Mouse (Mus musculus): ENCODE results near the gene Man2a1.

Man2a1 gene

DNA sequence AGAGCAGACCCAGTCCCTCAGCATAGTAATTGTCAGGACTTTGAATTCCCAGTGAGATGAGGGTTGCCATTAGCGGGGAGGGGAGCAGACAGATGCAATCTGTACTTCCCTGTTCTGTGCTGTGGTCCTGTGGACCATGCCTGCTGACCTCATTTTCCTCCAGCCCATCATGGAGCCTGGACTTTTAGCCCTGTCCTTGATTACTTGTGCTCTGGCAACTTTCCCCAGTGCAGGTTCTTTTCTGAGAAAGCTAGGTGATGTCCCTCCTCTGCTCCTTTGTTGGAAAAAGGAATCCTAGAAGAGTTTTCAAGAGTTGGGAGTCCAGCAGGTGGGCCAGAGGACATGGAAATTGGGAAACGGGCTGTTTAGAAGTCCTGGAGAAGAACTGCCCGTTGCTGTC, 40.8 kb downstream of the Man2a1 start:
- no peak for DNase-seq

DNA sequence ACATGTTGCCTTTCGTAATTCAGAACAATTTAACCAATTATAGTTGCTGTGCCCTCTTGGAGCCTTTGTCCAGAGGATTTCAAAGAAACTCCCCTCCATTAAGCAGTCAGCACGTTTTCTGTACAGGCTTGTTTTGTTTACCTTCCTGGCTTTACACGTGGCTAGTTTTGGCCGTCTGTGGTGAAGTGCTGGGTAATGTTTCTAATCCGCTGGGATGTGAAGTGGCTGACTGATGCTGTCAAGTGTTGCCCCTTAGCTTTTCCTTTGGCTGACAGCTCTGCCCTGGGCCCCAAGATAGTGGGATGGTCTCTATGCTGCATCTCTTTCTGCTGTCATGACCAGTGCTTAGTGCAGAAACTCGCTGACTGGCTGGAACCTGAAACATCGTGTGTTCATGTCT, 43.1 kb downstream of the Man2a1 start:
- DNase-seq, result no peak

DNA sequence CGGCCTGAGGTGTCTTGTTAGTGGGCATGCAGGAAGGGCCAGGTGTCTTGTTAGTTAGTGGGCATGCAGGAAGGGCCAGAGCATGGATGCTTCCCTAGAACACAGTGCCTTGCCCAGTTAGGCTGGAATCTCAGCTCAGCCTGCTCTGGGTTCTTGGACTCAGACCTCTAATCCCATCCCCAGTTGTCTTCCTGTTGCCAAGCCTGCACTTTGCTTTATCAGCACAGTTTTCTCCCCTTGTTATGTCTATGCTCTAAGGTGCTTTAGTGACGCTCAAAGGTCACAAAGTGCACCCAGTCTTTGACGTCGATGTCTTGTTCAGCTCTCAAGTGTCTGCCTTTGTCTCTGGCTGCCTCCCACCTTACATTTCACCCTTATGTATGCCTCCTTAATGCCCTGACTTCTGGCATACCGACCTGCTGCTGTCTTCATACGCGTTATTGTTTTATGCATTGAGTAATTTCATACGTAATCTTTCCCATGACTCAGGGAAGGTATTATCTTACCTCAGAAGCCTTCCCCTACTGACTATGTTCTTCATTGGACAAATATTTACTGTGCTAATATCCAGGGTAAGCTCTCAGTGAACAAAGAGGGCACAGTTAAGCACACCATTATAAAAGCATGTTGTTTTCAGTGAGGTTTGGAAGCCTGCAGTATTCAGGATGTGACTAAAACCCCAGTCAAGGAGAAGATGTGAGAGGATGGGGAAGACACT, 44.5 kb downstream of the Man2a1 start:
- DNase-seq, result no peak

DNA sequence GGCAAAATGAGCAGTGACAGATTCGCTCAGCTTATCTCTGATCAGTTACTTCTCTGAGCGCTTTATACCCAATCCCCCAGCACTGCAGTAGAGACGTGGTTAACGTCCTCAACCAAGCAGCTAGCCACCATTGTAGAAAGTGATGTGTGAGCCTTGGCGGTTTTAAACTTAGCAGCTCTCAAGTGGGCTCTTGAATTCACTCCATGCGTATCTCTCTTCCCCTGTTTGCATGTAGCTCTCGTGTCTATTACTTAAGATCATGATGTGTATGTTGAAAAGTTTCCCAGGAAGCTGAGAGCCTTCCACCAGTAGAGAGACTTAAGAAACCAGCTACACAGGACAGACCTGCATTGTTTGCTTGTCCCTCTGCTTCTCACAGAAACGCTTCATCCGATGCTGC, 46.9 kb downstream of the Man2a1 start:
- DNase-seq, result no peak

DNA sequence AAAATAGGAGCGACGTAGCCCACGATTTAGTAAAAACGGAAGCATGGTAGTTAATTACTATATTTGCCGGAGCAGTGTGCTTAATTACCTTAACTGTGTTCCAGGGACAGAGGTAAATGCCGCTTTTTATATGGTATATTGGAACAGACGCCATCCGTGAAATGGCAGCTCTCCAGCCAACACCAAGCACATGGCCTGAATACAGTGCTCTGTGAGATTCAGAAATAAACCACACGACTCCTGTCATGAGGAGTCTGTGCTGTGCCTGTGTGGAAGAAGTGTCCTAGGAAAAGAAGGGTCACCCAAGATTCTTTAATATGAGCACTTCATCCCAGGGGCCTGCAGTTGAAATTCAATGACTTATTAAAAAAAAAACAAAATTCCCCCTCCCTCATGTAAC, 50.2 kb downstream of the Man2a1 start:
- no peak for DNase-seq

DNA sequence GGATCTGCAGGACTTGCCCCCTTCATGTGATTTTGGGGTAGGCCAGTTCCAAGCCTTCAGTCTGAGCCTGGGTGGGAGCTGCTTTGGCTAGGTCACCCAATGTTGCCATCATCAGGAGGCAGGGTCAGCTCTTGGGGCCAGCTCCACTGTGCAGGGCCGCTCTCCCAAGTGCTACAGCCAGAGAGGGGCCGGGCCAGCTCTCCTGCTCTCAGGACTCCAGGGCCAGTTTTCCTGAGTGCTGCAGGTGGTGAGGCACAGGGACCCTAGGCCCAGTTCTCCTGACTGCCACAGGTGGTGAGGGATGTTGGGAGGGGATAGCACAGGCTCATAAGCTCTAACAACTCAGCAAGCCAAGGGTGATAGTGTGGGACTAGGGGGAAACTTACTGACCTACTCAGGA, 53.1 kb downstream of the Man2a1 start:
- DNase-seq, result no peak

DNA sequence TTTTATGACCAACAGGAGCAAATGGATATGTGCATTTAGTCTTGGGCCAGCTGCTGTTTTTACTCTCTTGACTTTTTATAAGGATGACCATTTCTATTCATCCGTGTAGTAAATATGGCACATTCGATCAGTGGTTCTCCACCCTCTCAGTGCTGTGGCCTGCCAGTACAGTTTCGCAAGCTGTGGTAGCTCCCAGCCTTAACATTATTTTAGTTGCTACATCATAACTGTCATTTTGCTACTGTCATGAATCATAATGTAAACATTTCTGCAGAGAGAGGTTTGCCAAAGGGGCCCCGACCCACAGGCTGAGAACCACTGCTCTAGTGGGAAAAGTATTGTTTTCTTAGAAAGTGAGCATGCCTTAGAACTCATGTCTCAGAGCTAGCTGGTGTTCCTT, 59.1 kb downstream of the Man2a1 start:
- DNase-seq, result no peak

DNA sequence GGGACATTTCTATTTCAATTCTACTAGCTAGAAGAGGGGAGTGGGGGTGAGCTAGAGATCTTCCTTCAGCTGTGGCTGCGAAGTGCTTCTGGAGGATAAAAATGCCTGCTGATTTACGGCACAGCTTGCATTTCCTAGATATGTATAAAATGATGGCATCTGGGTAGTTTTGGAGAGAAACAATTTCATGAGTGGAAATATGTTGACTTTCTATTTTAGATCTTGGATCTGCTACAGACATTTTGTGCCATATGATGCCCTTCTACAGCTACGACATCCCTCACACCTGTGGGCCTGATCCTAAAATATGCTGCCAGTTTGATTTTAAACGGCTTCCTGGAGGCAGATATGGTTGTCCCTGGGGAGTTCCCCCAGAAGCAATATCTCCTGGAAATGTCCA, 66.0 kb downstream of the Man2a1 start:
- DNase-seq, result no peak

DNA sequence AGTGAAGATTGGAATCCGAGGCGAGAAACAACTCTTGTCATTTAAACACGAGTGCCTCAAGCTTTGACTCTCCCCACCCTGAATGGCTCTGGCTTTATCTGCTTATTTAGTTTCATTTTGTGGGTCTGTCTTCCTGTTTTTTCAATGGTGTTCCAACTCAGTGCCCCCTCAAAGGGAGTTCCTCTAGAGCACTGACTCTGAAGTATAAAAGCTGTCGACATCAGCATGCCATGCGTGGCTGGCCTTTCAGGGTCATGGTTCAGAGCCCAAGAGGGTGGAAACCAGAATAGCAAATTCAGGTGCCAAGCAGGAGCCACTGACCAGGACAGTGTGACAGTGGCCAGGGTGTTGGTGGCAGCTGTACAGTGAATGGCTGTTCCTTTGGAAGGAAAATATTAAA, 68.0 kb downstream of the Man2a1 start:
- no peak for DNase-seq

DNA sequence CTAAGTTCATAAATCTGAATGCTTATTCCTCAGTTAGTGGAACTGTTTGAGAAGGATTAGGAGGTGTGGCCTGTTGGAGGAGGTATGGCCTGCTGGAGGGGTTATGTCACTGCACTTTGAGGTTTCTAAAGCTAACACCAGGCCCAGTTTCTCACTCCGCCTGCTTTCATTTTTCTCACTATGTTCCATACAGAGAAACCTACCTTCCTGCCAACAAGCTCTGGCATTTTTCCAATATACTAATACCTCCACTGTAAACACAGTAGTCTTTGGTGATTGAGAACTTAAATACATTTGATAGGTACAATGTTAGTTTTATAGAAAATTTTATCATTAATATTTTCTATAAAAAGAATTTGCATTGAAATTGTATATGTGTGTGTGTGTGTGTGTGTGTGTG, 73.9 kb downstream of the Man2a1 start:
- DNase-seq, result no peak

DNA sequence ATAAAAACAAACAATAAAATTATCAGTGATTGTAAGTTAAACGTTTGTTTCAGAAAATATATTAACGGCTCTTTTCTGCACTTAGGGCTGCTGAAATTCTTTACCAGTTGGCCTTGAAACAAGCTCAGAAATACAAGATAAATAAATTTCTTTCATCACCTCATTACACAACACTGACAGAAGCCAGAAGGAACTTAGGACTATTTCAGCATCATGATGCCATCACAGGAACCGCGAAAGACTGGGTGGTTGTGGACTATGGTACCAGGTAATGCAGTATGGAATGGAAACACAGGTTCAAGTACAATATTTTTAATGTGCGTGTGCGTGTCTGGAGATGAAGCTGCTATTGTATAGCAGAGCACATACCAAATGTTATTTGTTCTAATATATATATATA, 74.4 kb downstream of the Man2a1 start:
- DNase-seq, result no peak

DNA sequence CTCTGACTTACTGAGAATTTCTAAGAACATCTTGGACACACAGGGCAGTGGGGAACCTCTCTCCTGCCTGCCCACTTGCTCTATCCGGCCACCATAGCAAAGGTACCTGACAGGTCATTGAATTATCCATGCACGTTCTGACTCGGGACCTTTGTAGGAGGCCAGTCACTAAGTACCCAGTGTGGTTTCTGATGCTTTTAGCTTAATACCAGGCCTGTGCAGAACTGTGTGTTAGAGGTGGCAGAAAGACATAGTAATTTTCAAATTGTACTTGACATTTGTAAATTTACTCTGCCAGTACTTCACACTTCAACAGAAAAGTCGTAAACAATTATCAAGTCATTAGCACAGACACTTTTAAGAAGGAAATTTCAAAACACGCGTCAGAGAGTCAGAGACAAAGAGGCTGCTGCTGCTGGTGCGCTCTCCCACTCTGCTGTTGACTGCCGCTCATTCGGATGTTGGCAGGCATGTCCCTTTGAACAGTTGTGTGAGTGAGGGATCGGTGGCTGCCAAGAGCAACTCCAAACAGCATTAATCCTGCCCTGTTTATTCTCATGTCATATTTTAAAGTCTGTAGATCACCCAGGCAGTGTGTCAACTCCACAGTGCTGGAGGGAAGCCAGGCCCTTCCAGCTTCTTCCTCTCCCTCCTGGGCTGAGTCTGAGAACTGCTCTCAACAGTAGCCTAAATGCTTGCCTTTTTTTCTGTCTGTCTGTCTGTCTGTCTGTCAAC, 76.4 kb downstream of the Man2a1 start:
- peak; percentile 22 for DNase-seq

DNA sequence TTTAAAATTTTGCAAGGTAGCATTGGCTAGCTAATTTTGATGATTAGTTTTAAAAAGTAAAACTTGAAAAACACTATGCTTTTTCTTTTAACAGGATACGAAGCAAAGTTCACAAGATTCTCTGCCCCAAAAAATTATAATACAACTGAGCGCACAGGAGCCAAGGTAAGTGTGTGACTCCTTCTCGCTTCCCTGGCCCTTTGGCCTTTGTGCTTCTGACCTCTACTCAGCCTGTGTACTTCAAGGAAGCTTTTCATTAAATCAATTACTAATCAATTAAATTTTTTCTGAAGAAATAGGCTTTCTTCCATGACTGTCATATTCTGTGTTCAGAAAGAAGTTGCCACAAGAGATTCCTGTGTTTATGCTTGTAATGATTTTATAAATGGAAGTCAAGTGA, 80.9 kb downstream of the Man2a1 start:
- DNase-seq, result no peak

DNA sequence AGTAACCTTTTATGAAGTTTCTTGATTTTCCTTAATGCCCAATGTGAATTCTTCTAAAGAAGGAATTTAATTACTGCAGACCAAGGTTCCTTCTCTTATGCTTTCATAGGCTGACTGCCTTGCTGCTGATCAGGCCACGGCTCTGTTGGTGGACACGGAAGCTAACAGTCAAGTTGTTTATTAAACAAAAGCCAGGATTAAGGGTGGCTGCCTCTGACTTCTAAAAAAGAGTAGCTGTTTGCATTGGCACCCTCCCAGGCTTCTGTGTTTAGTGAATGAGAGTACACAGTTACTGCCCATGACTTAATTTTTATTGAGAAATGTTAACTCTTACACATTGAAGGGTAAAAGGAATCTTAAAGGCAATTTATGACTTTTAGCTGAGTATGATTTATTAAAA, 81.4 kb downstream of the Man2a1 start:
- no peak for DNase-seq

DNA sequence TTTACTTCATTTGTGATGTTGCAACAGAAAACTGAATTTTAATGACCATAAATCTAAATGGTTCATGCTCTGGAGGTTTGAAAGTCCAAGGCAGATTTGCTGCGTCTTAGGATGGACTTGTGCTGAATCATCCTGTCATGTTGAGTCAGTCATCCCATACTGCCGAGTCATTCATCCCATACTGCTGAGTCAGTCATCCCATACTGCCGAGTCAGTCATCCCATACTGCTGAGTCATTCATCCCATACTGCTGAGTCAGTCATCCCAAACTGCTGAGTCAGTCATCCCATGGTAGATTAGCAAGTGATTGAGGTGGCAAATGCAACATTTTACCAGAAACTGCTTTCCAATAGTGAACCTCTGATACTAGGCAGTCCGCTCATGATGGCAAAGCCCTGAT, 83.6 kb downstream of the Man2a1 start:
- DNase-seq, result no peak

DNA sequence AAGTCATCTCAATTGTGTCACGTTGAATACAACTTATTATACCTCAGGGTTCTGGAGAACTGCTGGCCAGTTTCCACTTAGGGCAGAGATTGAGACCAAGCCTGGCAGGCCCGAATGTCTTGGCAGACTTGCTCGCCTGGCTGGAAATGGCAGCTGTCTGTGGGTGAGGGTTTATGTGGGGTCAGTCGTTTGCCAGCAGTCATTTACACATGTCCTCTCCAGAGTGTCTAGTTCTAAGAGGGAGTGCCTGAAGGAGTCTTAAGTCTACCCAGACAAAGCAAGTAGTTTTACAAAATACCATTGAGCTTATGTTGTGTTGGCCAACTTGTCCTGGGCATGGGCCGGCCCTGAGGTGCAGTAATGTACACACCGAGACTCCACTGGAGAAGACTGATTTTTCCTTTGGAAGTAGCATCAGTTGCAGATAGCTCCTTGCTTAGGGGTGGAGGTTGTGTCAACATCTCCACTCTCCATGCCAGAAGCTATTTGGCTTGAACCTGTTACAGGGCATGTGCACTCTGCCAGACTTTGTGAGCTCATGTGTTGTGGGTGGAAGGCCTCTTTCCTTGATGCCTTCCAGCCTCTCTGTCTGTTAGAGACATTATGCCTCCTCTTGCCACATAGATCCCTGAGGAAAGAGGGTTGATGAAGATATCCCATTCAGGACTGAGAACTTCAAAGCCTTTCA, 84.8 kb downstream of the Man2a1 start:
- no peak for DNase-seq

DNA sequence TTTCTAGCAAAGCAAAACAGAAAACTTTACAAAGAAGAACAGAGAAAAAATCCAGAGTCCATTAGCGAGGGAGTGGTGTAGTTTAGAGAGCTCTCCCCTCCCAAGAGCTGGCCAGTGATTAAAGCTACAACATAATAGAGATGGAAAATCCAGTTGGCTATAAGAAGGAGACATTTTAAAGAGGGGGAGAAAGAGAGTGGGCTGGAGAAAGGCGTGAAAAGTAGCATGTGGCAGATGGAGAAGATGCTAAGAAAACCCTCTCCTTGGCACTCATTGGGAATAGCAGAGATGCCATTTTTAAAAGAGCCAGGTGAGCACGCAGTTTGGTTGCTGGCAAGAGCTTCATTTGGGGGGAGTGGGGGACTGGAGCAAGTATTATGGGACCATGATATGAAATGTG, 89.1 kb downstream of the Man2a1 start:
- DNase-seq, result no peak

DNA sequence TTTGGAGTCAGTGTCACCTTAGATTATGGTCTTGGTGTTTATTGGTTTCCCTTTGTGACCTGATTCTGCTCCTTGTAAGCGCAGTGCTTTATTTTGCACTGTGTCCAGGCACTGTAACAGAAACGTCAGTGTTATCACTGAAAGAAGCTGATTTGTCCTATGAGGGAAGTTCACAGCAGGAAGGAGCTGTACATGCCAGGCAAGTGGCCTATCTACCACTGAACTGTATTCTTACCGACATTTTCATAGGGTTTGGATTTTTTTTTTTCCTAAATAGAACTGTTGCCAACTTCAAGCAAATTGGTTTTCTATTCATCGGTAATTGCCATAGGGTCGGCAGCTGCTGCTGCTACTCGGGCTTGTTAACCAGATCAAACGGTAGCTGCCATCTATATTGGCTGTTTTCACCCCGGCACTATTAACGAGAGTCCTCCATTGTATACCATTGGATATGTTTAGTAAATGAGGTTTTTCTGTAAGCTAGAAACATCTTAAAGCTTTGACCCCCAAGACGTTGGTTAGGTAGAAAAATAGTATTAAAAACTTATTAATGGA, 96.8 kb downstream of the Man2a1 start:
- no peak for DNase-seq

DNA sequence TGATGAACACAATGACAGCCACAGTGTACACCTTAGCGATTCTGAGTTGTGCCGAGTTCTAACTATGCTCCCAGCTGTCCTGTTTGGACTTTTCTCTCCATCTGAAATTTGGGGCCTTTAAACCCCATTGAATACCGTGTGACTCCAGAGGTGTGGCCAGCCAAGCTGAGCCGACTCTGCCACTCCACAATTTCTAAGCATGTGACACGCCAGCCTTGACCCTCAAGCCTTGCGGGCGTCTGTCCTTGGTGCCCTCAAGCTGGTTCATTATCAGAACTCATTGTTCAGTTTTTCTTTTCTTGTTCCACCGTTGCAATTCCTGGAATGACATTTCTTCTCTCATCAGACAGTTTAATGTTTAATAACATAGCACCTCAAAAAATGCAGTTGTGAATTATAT, 98.0 kb downstream of the Man2a1 start:
- DNase-seq, result no peak

DNA sequence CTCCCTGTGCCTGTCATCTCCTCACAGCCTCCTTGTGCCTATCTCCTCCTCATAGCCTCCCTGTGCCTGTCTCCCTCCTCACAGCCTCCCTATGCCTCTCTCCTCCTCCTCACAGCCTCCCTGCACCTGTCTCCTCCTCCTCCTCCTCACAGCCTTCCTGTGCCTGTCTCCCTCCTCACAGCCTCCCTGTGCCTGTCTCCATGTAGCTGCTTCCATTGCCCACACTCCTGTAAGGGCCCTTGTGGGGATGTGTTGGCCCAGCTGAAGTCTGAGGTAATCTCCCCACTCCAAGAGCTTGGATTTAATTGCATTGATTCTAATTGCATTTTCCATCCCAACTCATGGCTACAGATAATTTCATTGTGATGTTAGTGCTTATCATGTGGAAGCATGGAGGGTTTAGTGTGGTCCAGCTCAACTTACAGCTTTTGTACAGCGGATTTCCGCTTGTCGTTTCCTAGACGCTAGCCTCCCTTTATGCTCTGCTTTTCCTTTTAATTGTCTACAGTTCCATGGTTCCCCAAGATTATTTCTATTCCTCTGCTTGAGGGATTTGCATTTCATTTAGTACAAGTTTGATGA, 103.2 kb downstream of the Man2a1 start:
- DNase-seq, result no peak

DNA sequence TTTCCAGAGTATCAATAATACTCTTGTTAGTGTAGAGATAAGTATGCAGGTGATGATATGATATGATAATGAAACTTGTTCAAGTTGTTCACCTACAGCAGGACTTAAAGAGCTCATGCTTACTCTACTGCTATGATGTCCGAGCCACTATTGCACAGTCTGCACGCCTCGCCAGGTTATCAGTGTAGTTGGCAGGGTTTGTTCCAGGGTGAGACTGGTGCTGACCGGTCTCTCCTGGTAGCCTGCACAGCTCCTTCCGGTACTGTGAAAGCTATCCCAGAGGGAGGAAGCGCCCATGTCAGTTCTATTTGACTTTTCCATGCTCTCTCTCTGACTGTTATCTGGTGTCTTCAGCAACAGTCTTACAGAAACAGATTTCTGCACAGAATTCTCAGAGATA, 107.0 kb downstream of the Man2a1 start:
- DNase-seq, result no peak

DNA sequence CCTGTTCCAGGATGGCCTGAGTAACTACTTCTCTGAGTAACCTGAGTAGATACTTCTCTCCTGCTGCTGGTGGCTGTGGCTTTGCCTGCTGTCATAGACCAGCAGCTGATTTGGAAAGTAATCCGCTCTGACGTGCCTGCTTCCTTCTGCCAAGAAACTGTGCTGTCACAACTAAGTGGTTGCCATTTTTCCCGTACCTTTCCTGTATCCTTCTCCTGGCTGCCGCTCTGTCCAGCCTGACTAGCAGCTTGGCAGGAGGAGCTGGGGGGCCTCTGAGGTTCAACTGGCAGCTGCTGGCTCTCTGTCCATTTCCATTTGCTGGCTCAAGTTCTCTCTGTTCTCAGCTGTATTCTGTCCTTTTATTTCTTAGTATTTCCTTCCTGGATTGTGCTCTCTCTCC, 115.8 kb downstream of the Man2a1 start:
- DNase-seq, result no peak

DNA sequence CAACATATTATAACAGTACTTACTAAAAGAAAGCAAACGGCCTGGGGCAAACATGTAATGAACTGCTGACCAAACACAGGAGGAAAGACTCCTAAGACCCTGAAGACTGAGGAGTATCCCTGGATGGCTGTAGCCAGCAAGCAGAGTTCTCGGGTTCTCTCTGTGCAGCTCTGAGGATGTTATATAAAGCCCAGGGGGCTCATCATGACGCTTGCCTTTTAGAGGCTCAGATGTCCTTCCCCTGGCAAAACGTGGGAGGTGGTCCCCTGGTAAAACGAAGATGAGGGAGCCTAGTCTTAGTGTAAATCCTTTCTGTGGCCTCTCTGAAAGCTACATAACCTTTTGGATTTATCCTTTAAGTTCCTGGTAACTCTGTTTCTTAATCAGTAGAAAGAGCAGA, 119.2 kb downstream of the Man2a1 start:
- no peak for DNase-seq

DNA sequence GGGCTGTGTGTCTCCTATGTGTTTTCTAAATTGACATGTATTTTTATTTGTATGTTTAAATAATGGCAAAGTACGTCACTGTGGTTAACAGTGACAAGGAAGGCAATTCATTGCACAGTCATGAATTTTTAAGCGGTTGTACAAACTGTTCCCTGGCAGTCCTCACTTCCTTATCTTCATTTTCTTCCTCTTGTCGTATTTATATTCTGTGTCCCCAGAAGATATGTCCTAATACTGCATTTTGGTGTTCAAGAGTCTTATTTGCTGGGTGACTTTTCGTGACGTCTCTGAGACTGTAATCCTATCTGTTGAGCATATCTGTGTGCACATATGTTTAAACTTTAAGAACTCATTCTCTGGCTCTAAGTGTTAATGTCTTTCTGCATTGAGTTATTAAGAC, 120.6 kb downstream of the Man2a1 start:
- no peak for DNase-seq

Data from right cerebral cortex, postnatal 14 days (tissue).